Mouse (Mus musculus): ENCODE data around the gene Pde4b. TPM values are rescaled to one million over a fixed set of nuclear protein-coding genes. Genes with fewer than 3 reads are reported as not detected.
"Not testable (repeated sequence)": the region's sequence is repeated elsewhere in the genome, so short reads cannot be mapped to it uniquely, and the experiment has no call there.

Gene Pde4b
- polyA plus RNA-seq, 1 experiment = 0.81 TPM

DNA sequence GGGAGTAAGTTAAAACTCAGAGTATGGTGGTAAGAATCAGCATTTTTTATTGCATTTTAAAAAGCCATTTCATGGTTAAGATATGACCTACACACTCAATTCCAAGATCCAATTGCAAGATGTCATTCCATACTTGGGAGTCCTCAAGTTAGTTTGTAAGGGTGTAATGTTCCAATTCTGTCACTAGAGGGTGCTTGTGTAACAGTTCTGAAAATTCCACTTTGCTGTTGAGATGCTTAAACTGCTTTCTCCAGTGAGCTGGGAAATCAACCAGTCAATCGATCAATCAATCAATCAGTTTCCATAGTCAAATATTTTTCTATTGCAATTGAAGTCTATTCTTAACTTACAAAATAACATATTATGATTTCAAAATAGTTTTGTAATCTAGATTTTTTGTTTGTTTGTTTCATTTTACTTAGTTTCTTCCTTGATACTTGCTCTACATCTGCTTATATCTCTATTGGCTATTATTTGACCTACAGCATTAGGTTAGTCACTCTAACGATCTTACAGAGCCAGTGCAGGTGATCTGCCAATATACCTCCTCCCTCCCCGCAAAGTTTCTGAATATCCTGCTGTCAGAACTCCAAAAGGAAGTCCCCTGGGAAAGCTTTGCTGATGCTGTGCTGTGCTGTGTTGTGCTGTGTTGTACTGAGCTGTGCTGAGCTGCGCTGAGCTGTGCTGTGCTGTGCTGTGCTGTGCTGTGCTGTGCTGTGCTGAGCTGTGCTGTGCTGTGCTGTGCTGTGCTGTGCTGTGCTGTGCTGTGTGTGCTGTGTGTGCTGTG is 406.2 kb downstream of the Pde4b start:
- peak; percentile 7 for TF ChIP-seq CTCF (IDR thresholded peaks at IDR 0.05; ENCODE audit: low read depth, low read length)
- no peak for TF ChIP-seq EP300 (IDR thresholded peaks at IDR 0.05; ENCODE audit: insufficient read depth, low read depth, low read length)
- H3K9me3 ChIP-seq (replicated peaks; ENCODE audit: control insufficient read depth, insufficient read depth, low read length, poor library complexity, severe bottlenecking) = no peaks in the 10 kb centered on the region

DNA sequence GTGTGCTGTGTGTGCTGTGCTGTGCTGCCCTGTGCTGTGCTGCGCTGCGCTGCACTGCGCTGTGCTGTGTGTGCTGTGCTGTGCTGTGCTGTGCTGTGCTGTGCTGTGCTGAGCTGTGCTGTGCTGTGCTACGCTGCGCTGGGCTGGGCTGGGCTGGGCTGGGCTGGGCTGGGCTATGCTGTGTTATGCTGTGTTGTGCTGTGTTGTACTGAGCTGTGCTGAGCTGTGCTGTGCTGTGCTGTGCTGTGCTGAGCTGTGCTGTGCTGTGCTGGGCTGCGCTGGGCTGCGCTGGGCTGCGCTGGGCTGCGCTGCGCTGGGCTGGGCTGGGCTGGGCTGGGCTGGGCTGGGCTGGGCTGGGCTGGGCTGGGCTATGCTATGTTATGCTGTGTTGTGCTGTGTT is 406.9 kb downstream of the Pde4b start:
- not testable (repeated sequence) for H3K9me3 ChIP-seq (replicated peaks; ENCODE audit: control insufficient read depth, insufficient read depth, low read length, poor library complexity, severe bottlenecking); H3K36me3 ChIP-seq (ENCODE audit: control insufficient read depth, insufficient read depth, low read length, poor library complexity, severe bottlenecking); H3K27me3 ChIP-seq (ENCODE audit: control insufficient read depth, insufficient read depth, low read length, poor library complexity, severe bottlenecking); H3K4me1 ChIP-seq (ENCODE audit: control insufficient read depth, insufficient read depth, low read length); H3K27ac ChIP-seq (ENCODE audit: insufficient read depth, low read length); H3K9ac ChIP-seq (ENCODE audit: low read depth, poor library complexity, severe bottlenecking)
- H3K4me3 ChIP-seq (ENCODE audit: low read depth, low read length) = peak overlapping the region; percentile 56

More for the DNA sequence above, 406.2 kb downstream of the Pde4b start:
- H3K27me3 ChIP-seq (ENCODE audit: control insufficient read depth, insufficient read depth, low read length, poor library complexity, severe bottlenecking) = no peaks in the 10 kb centered on the region
- H3K4me1 ChIP-seq (ENCODE audit: control insufficient read depth, insufficient read depth, low read length) = no peaks in the 10 kb centered on the region
- no peaks in the 10 kb centered on the region for H3K36me3 ChIP-seq (ENCODE audit: control insufficient read depth, insufficient read depth, low read length, poor library complexity, severe bottlenecking)
- H3K27ac ChIP-seq (ENCODE audit: insufficient read depth, low read length) = no peak overlapping the region
- H3K4me3 ChIP-seq (ENCODE audit: low read depth, low read length) = peak overlapping the region; percentile 56
- no peak overlapping the region for H3K9ac ChIP-seq (ENCODE audit: low read depth, poor library complexity, severe bottlenecking)

DNA sequence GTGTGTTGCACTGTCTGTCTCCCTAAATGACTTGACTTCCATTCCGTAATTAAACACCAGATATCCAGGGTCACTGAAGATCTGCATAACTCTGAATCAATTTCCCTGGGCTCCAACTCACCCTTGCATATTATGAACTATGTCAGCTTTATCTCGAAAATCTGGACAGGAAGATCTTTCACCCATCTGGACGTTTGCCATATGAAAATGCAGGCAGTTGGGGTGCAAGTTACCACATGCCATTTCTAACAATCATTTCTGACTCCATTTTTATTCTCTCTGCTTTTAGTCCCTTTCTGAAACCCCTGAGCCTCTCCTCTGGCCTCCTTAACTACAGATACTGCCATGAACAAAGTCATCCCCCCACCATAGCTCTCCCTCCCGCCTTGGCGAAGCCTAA is 407.7 kb downstream of the Pde4b start:
- Histone ChIP-seq H3K9me3 (replicated peaks; ENCODE audit: control insufficient read depth, insufficient read depth, low read length, poor library complexity, severe bottlenecking) (no peaks in the 10 kb centered on the region), H3K27ac (ENCODE audit: insufficient read depth, low read length) (no peak overlapping the region), H3K9ac (ENCODE audit: low read depth, poor library complexity, severe bottlenecking) (no peak overlapping the region), H3K36me3 (ENCODE audit: control insufficient read depth, insufficient read depth, low read length, poor library complexity, severe bottlenecking) (no peaks in the 10 kb centered on the region), H3K4me1 (ENCODE audit: control insufficient read depth, insufficient read depth, low read length) (no peaks in the 10 kb centered on the region), H3K27me3 (ENCODE audit: control insufficient read depth, insufficient read depth, low read length, poor library complexity, severe bottlenecking) (no peaks in the 10 kb centered on the region), H3K4me3 (ENCODE audit: low read depth, low read length) (no peak overlapping the region)
- no peak for TF ChIP-seq EP300 (IDR thresholded peaks at IDR 0.05; ENCODE audit: insufficient read depth, low read depth, low read length)
- TF ChIP-seq POLR2A (IDR thresholded peaks at IDR 0.05; ENCODE audit: insufficient read depth, low read length) = no peak
- no peak for TF ChIP-seq CTCF (IDR thresholded peaks at IDR 0.05; ENCODE audit: low read depth, low read length)

DNA sequence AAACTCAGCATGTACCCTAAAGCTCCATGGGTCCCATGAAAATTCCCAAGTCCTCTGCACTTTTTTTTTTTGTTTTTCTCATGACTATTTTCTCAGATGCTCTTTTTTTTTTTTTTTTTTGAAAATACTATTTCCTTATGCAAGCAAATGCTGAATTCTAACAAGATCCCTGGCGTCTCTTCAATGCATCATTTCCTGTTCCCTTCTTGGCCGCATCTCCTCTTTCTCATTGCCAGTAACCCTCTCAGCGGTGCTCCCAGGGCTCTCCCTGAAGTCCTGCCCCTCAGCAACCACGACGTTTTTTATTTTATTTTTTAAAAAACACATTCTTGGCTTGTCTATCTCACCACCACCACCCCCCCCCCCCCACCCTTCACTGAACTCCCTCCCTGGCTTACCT is 408.1 kb downstream of the Pde4b start:
- no peak overlapping the region for H3K4me3 ChIP-seq (ENCODE audit: low read depth, low read length)
- no peaks in the 10 kb centered on the region for H3K9me3 ChIP-seq (replicated peaks; ENCODE audit: control insufficient read depth, insufficient read depth, low read length, poor library complexity, severe bottlenecking)
- no peaks in the 10 kb centered on the region for H3K4me1 ChIP-seq (ENCODE audit: control insufficient read depth, insufficient read depth, low read length)
- H3K9ac ChIP-seq (ENCODE audit: low read depth, poor library complexity, severe bottlenecking) = no peak overlapping the region
- no peaks in the 10 kb centered on the region for H3K36me3 ChIP-seq (ENCODE audit: control insufficient read depth, insufficient read depth, low read length, poor library complexity, severe bottlenecking)
- H3K27ac ChIP-seq (ENCODE audit: insufficient read depth, low read length) = no peak overlapping the region
- H3K27me3 ChIP-seq (ENCODE audit: control insufficient read depth, insufficient read depth, low read length, poor library complexity, severe bottlenecking) = no peaks in the 10 kb centered on the region
- TF ChIP-seq CTCF (IDR thresholded peaks at IDR 0.05; ENCODE audit: low read depth, low read length) (no peak), EP300 (IDR thresholded peaks at IDR 0.05; ENCODE audit: insufficient read depth, low read depth, low read length) (no peak), POLR2A (IDR thresholded peaks at IDR 0.05; ENCODE audit: insufficient read depth, low read length) (no peak)

DNA sequence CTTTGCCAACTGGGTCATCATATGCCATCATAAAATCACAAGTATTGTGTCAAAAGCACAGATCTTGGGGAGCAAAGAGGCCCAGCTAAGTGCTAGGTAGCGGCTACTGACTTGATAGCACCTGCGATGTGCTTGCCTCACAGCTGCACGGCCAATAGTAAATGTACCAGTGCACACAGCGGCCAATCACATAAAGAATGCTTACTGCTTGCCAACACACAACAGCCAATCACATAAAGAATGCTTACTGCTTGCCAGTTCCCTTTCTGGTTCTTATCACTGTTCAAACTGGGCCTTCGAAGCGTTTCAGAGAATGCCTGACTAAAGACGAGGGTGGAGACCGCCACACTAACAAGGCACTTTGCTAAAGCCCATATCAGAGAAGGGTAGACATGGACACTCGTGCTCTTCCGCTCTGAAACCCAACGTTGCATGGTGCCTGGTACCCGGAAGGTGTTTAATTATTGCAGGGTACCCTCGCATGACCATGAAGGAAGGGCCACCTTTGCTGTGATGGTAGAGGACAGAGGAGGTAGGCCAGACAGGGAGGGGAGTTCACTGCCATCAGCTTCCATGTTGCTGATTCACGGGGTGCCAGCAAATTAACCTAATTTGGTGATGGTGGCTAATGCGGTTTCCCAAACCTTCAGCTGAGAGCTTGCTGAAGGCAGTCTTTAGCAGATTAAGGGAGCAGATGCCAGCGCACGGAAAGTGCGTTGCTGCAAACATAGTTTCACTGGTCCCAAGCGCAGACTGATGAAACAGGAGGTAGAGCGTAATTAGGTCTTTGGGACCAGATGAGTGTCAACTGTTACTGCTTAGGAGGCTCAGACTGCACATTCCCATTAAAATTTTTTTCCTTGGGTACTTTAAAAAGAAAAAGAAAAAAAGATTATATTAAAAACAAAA is 409.2 kb downstream of the Pde4b start:
- no peak overlapping the region for H3K4me3 ChIP-seq (ENCODE audit: low read depth, low read length)
- H3K9me3 ChIP-seq (replicated peaks; ENCODE audit: control insufficient read depth, insufficient read depth, low read length, poor library complexity, severe bottlenecking) = no peaks in the 10 kb centered on the region
- no peak overlapping the region for H3K27ac ChIP-seq (ENCODE audit: insufficient read depth, low read length)
- H3K4me1 ChIP-seq (ENCODE audit: control insufficient read depth, insufficient read depth, low read length) = no peaks in the 10 kb centered on the region
- no peaks in the 10 kb centered on the region for H3K27me3 ChIP-seq (ENCODE audit: control insufficient read depth, insufficient read depth, low read length, poor library complexity, severe bottlenecking)
- no peak overlapping the region for H3K9ac ChIP-seq (ENCODE audit: low read depth, poor library complexity, severe bottlenecking)
- no peaks in the 10 kb centered on the region for H3K36me3 ChIP-seq (ENCODE audit: control insufficient read depth, insufficient read depth, low read length, poor library complexity, severe bottlenecking)
- TF ChIP-seq POLR2A (IDR thresholded peaks at IDR 0.05; ENCODE audit: insufficient read depth, low read length) (no peak), EP300 (IDR thresholded peaks at IDR 0.05; ENCODE audit: insufficient read depth, low read depth, low read length) (no peak), CTCF (IDR thresholded peaks at IDR 0.05; ENCODE audit: low read depth, low read length) (no peak)

DNA sequence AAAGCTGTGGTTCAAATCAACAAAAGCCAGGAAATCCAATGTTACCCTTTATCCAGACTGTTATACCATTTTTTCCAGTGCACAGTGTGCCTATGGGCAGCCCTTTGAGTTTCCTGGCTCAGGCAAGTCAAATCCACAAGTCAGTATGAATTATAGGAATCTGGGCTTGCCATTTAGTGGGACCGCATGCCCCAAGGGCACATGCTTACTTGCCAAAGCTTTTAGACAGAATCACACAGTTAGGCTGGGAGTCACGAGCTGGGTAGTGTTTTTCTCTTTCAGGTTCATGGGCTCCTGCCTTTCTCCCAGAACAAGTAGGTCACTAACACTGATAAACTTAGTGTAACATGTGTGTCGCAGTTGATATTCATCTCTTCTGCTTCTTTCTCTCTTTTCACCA is 409.9 kb downstream of the Pde4b start:
- Histone ChIP-seq H3K9me3 (replicated peaks; ENCODE audit: control insufficient read depth, insufficient read depth, low read length, poor library complexity, severe bottlenecking) (no peaks in the 10 kb centered on the region), H3K9ac (ENCODE audit: low read depth, poor library complexity, severe bottlenecking) (no peak overlapping the region), H3K27me3 (ENCODE audit: control insufficient read depth, insufficient read depth, low read length, poor library complexity, severe bottlenecking) (no peaks in the 10 kb centered on the region), H3K27ac (ENCODE audit: insufficient read depth, low read length) (no peak overlapping the region), H3K4me1 (ENCODE audit: control insufficient read depth, insufficient read depth, low read length) (no peaks in the 10 kb centered on the region), H3K4me3 (ENCODE audit: low read depth, low read length) (no peak overlapping the region), H3K36me3 (ENCODE audit: control insufficient read depth, insufficient read depth, low read length, poor library complexity, severe bottlenecking) (no peaks in the 10 kb centered on the region)
- TF ChIP-seq CTCF (IDR thresholded peaks at IDR 0.05; ENCODE audit: low read depth, low read length) (no peak), EP300 (IDR thresholded peaks at IDR 0.05; ENCODE audit: insufficient read depth, low read depth, low read length) (no peak), POLR2A (IDR thresholded peaks at IDR 0.05; ENCODE audit: insufficient read depth, low read length) (no peak)

Data from ES-Bruce4 (cell line).